Mouse (Mus musculus): ENCODE results near the gene Slirp.
"Not testable (repeated sequence)": the region's sequence is repeated elsewhere in the genome, so short reads cannot be mapped to it uniquely, and the experiment has no call there.

The Slirp gene

GRCm38 (mm10) chr12:87428885-87429284 is 14.8 kb upstream of the Slirp start:
- no peak for DNase-seq (ENCODE audit: low spot score)

- peak; percentile 69 for DNase-seq (ENCODE audit: low spot score)
These were observed 1.2 kb upstream of the Slirp start for GRCm38 (mm10) chr12:87442177-87443114.

- DNase-seq (ENCODE audit: low spot score) = peak; percentile 63
These were observed 489 bp upstream of the Slirp start for GRCm38 (mm10) chr12:87443115-87443699.

- peak; percentile 41 for DNase-seq (ENCODE audit: low spot score)
These were observed 515 bp downstream of the Slirp start for GRCm38 (mm10) chr12:87444211-87444610.

GRCm38 (mm10) chr12:87449456-87449855 is 5.8 kb downstream of the Slirp start:
- DNase-seq (ENCODE audit: low spot score) = no peak

GRCm38 (mm10) chr12:87464678-87465297 is 21.1 kb downstream of the Slirp start:
- no peak for DNase-seq (ENCODE audit: low spot score)

GRCm38 (mm10) chr12:87470263-87471136 is 26.8 kb downstream of the Slirp start:
- peak; percentile 17 for DNase-seq (ENCODE audit: low spot score)

GRCm38 (mm10) chr12:87471421-87471963 is 27.8 kb downstream of the Slirp start:
- DNase-seq (ENCODE audit: low spot score) = peak; percentile 54

- peak; percentile 99 for DNase-seq (ENCODE audit: low spot score)
These were observed 28.5 kb downstream of the Slirp start, which contains the start of gene Snw1 for GRCm38 (mm10) chr12:87471964-87472786. Snw1 (minus strand) TSS chr12:87472274.

GRCm38 (mm10) chr12:87474756-87475155 is 31.1 kb downstream of the Slirp start:
- DNase-seq (ENCODE audit: low spot score) = no peak

- not testable (repeated sequence) for DNase-seq (ENCODE audit: low spot score)
These were observed 38.8 kb downstream of the Slirp start for GRCm38 (mm10) chr12:87482482-87482881.

- not testable (repeated sequence) for DNase-seq (ENCODE audit: low spot score)
These were observed 45.0 kb downstream of the Slirp start for GRCm38 (mm10) chr12:87488683-87489082.

- DNase-seq (ENCODE audit: low spot score) = not testable (repeated sequence)
These were observed 50.7 kb downstream of the Slirp start, which contains the start of gene Gm5788 for GRCm38 (mm10) chr12:87494421-87494820. Gm5788 (plus strand) TSS chr12:87494721.
